Mouse (Mus musculus) thymus, postnatal 0 days (tissue): ENCODE measurements around the gene Bnip2. TPM values are rescaled to one million over a fixed set of nuclear protein-coding genes. Genes with fewer than 3 reads are reported as not detected.

Source experiments
- DNase-seq: peaks from one replicate; pipeline ENCODE4 v3.0.0-alpha.2; 2015; ENCODE audit warnings: low spot score
- polyA plus RNA-seq: library from polyadenylated mRNA; unstranded; fragments of >200 nt; fragmentation: Nextera tagmentation; extraction: Ambion mirVana; gene quantifications from 2 replicates; pipeline ENCODE4 v1.2.1, GENCODE M21; 2015

Gene Bnip2
- polyA plus RNA-seq, 1 experiment from 2014 or later = 94.6 TPM

DNA sequence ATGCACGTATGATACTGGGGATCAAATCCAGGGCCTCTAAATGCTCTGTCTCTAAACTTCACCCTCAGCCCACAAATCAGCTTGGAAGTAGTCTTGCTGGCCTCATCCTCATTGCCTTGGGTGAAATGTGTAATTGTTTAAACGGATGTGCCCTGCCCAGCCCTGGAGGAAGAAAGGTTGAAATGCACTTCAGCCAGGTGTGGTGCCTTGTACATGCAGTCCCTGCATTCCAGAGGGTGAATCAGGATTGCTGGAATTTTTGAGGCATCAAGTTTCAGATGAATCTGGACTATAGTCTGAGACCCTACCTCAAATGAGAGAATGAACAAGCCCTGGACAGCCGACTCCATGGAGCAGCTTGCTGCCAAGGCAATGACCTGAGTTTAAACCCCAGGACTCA, 58.6 kb downstream of the Bnip2 start:
- DNase-seq = no peak

GRCm38 (mm10) chr9:70048280-70048679, 59.0 kb downstream of the Bnip2 start:
- DNase-seq = no peak

DNA sequence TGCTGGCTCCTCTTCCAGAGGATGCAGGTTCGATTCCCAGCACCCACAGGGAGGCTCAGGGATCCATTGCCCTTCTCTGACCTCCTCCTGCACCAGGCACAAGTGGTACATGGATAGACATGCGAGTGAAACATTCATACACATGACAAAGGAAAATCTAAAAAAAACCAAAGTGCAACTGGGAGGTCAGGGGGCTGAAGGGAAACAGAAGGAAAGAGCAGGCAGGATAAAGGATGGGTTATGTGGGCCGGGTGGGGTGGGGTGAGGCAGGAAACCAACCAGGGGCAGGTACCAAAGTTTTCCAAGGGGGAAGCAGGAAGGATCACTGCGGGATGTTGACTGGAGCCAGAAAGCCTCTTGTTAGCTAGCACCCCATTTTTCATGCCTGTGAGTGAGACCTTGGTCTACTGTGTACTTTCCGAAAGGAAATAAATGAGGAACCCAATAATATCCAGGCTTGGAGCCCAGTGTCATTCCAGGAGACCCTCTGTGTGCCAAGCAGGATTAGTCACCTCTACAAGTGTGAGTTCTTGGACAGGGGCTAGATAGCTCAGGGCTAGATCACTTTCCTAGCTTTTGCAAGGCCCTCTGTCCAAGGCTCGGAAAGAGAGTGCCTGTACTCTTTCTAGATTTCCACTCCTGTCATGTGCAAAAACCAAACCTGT, 59.6 kb downstream of the Bnip2 start:
- DNase-seq = no peak

DNA sequence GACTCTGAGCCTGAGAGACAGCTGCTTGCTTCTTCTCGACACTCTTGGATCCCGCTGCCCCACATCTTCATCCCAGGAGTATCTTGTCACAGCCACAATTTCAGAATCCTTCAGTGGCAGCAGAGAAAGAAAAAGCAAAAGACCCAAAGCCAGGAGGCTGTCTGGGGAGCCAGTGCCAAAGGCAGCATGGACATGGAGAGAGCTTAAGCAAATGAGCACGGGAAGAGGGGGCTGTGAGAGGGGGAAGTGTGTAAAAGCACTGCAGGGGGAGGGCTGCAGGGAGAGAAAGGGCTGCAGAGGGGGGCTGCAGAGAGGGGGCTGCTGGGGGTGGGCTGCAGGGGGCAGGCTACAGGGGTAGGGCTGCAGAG, 60.1 kb downstream of the Bnip2 start:
- no peak for DNase-seq

GRCm38 (mm10) chr9:70049839-70050238, 60.6 kb downstream of the Bnip2 start:
- DNase-seq = no peak

GRCm38 (mm10) chr9:70052730-70053129, 63.5 kb downstream of the Bnip2 start:
- DNase-seq = no peak

- DNase-seq = no peak
Observed at GRCm38 (mm10) chr9:70053411-70053810, 64.1 kb downstream of the Bnip2 start.

Other genes starting within 250 kb of the Bnip2 start
- gene Foxb1, start 228.5 kb upstream of the Bnip2 start, polyA plus RNA-seq = 0.51 and 0.70 TPM in 2 replicates
- 256 and 279 TPM in 2 replicates for gene Gtf2a2, start 23.1 kb downstream of the Bnip2 start, polyA plus RNA-seq
- 0.08 and 0.10 TPM in 2 replicates for gene Gcnt3, start 48.6 kb downstream of the Bnip2 start, polyA plus RNA-seq
- gene Fam81a, start 153.1 kb downstream of the Bnip2 start, polyA plus RNA-seq = 0.32 and 0.33 TPM in 2 replicates
- 5.5 and 6.1 TPM in 2 replicates for gene Myo1e, start 217.9 kb downstream of the Bnip2 start, polyA plus RNA-seq